ENCODE assay signal across 24 mouse cellular contexts in genomic region chr10:67936944-67937343, GRCm38 (mm10). TPM values are rescaled to one million over a fixed set of nuclear protein-coding genes. Genes with fewer than 3 reads are reported as not detected.
DNase-seq lines count a peak whose midpoint lies in the region; ATAC-seq and TF ChIP-seq lines count a peak whose summit lies in the region.
"Had no signal": no experiment of that assay in that cellular context is flagged by ENCODE, and none has a peak within 500 bp of the region (broad histone marks: within the 10 kb centered on the region; RNA-seq: fewer than 3 reads in every experiment).

No protein-coding gene starts in this region.

- H3K27me3 ChIP-seq in lung, embryonic 14.5 days (ENCODE audit: insufficient read depth, low read length): no peaks in the 10 kb centered on the region
- H3K27me3 ChIP-seq: embryonic facial prominence, embryonic 13.5 days; embryonic facial prominence, embryonic 15.5 days; forebrain, embryonic 12.5 days had no signal

- H3K36me3 ChIP-seq in lung, embryonic 14.5 days (ENCODE audit: insufficient read depth): no peaks in the 10 kb centered on the region
- H3K36me3 ChIP-seq: embryonic facial prominence, embryonic 13.5 days; embryonic facial prominence, embryonic 15.5 days; forebrain, embryonic 10.5 days; forebrain, embryonic 12.5 days had no signal

- no peaks in the 10 kb centered on the region for H3K4me1 ChIP-seq in lung, embryonic 14.5 days (ENCODE audit: insufficient read depth)
- H3K4me1 ChIP-seq: embryonic facial prominence, embryonic 13.5 days; embryonic facial prominence, embryonic 15.5 days; forebrain, embryonic 10.5 days; forebrain, embryonic 12.5 days had no signal

- ATAC-seq in lung, embryonic 14.5 days (ENCODE audit: insufficient read depth): no peak
- ATAC-seq: forebrain, embryonic 14.5 days had no signal

- 33% methylated on average over 4 of the region's 4 CpGs for WGBS in lung, embryonic 14.5 days

- DNase-seq in kidney, adult 9 months: peak; percentile 3
- DNase-seq in kidney, adult 18-20 months: no peak
- peak; percentile 10 for DNase-seq in kidney, postnatal 14 days
- no peak for DNase-seq in kidney, postnatal 36 days
- DNase-seq in lung, embryonic 14.5 days: peak; percentile 58
- DNase-seq in lung, postnatal 10 days: no peak
- DNase-seq in lung, postnatal 36 days: peak; percentile 26
- no peak for DNase-seq in lung, adult 18-20 months
- DNase-seq: adrenal gland, adult 2 months; adrenal gland, postnatal 10 days; adrenal gland, postnatal 25 days; cerebellum, adult 11 months; cerebellum, adult 18-20 months; cerebellum, adult 8-10 months; cerebellum, adult 9-11 months; cerebellum, postnatal 14 days; cerebellum, postnatal 36 days; embryo, embryonic 11 days had no signal

- H3K9ac ChIP-seq in lung, embryonic 14.5 days: no peak overlapping the region
- H3K9ac ChIP-seq: embryonic facial prominence, embryonic 13.5 days; embryonic facial prominence, embryonic 15.5 days; forebrain, embryonic 12.5 days had no signal

- no peak for TF ChIP-seq CTCF in lung, embryonic 14.5 days (IDR thresholded peaks at IDR 0.05; ENCODE audit: low read depth)

- no peak overlapping the region for H3K4me3 ChIP-seq in lung, embryonic 14.5 days (ENCODE audit: low read depth, low read length)
- H3K4me3 ChIP-seq: embryonic facial prominence, embryonic 13.5 days; embryonic facial prominence, embryonic 15.5 days; erythroblast, embryonic 14.5 days; forebrain, embryonic 10.5 days; forebrain, embryonic 12.5 days had no signal

- H3K9me3 ChIP-seq in lung, embryonic 14.5 days (ENCODE audit: low read depth, low read length): no peaks in the 10 kb centered on the region
- H3K9me3 ChIP-seq: embryonic facial prominence, embryonic 13.5 days; embryonic facial prominence, embryonic 15.5 days; forebrain, embryonic 10.5 days; forebrain, embryonic 12.5 days had no signal

- no peak overlapping the region for H3K27ac ChIP-seq in lung, embryonic 14.5 days (ENCODE audit: low read depth)
- H3K27ac ChIP-seq: embryonic facial prominence, embryonic 13.5 days; embryonic facial prominence, embryonic 15.5 days; forebrain, embryonic 10.5 days; forebrain, embryonic 12.5 days had no signal

- H3K4me2 ChIP-seq in lung, embryonic 14.5 days: no peak overlapping the region
- H3K4me2 ChIP-seq: embryonic facial prominence, embryonic 13.5 days; embryonic facial prominence, embryonic 15.5 days; forebrain, embryonic 12.5 days had no signal

RNA-seq across cellular contexts. Expression of gene Zfp365, which starts 24.5 kb away (rescaled TPM):
- polyA plus RNA-seq in lung, embryonic 14.5 days (2014; fragmentation: Nextera tagmentation; extraction: Ambion mirVana): 1.9 and 2.2 TPM in 2 replicates
- polyA plus RNA-seq: erythroblast, embryonic 14.5 days had no signal

RNA-seq across cellular contexts. Expression of gene Rtkn2, which starts 42.4 kb away (rescaled TPM):
- polyA plus RNA-seq in lung, embryonic 14.5 days (2014; fragmentation: Nextera tagmentation; extraction: Ambion mirVana): 14.9 and 16.0 TPM in 2 replicates
- polyA plus RNA-seq: adrenal gland, adult 2 months; erythroblast, embryonic 14.5 days had no signal

Comparison
In these comparisons a context has a peak if more than half of its experiments do, and no peak if none do; other contexts are left out.
1. DNase-seq: peak in kidney, adult 9 months (single experiment), kidney, postnatal 14 days (single experiment), lung, embryonic 14.5 days (single experiment) and lung, postnatal 36 days (single experiment); none in kidney, adult 18-20 months (single experiment), kidney, postnatal 36 days (0 of 2), lung, postnatal 10 days (single experiment) and lung, adult 18-20 months (0 of 2).